Mouse (Mus musculus) kidney, embryonic 14.5 days (tissue): ENCODE measurements around the gene Jarid2. TPM values are rescaled to one million over a fixed set of nuclear protein-coding genes. Genes with fewer than 3 reads are reported as not detected.
"Not testable (repeated sequence)": the region's sequence is repeated elsewhere in the genome, so short reads cannot be mapped to it uniquely, and the experiment has no call there.

Experiments
- ATAC-seq: fragments of 200-750 bp; cut with Nextera tagmentation; 2 replicates; pipeline ENCODE4 v1.8.0; 2017; ENCODE audit warnings: moderate number of reproducible peaks, mild to moderate bottlenecking, moderate TSS enrichment, moderate library complexity; ENCODE audit not compliant: low FRiP score, low TSS enrichment
- H3K27ac ChIP-seq: fragments of 300-500 bp; sonication (generic); 2 replicates; pipeline ENCODE4 v1.5.1; 2014; ENCODE audit warnings: low read depth, mild to moderate bottlenecking, low read length, moderate library complexity, mixed read lengths
- H3K27me3 ChIP-seq: fragments of 300-500 bp; sonication (generic); 2 replicates; pipeline ENCODE4 v1.6.1; 2014; ENCODE audit warnings: mild to moderate bottlenecking, low read length; ENCODE audit not compliant: control insufficient read depth, insufficient read depth
- H3K36me3 ChIP-seq: fragments of 300-500 bp; sonication (generic); 2 replicates; pipeline ENCODE4 v1.6.1; 2014; ENCODE audit warnings: low read length, mixed read lengths; ENCODE audit not compliant: control insufficient read depth, insufficient read depth
- H3K4me1 ChIP-seq: fragments of 300-500 bp; sonication (generic); 2 replicates; pipeline ENCODE4 v1.6.1; 2014; ENCODE audit warnings: low read length, mixed read lengths; ENCODE audit not compliant: control insufficient read depth, insufficient read depth
- H3K4me2 ChIP-seq: fragments of 300-500 bp; sonication (generic); replicated peaks from 2 replicates; pipeline ENCODE4 v1.6.1; 2014; ENCODE audit warnings: low read depth, mild to moderate bottlenecking, low read length
- H3K4me3 ChIP-seq: fragments of 300-500 bp; sonication (generic); 2 replicates; pipeline ENCODE4 v1.5.1; 2014; ENCODE audit warnings: mild to moderate bottlenecking, low read length
- H3K9ac ChIP-seq: fragments of 300-500 bp; sonication (generic); 2 replicates; pipeline ENCODE4 v1.6.1; 2014; ENCODE audit warnings: low read depth, mild to moderate bottlenecking, low read length, moderate library complexity
- H3K9me3 ChIP-seq: fragments of 300-500 bp; sonication (generic); 2 replicates; pipeline ENCODE4 v1.6.1; 2016; ENCODE audit warnings: low read length; ENCODE audit not compliant: control insufficient read depth
- WGBS: fragments of 180-500 bp; shearing (Covaris S2); extraction: QIAGEN DNeasy Blood & Tissue Kit; methylation state at CpG from one replicate; pipeline ENCODE4 v1.1.7; 2014; 5-methylcytosine and 5-hydroxymethylcytosine counted together
- polyA plus RNA-seq: library from polyadenylated mRNA; unstranded; fragments of >200 nt; fragmentation: Nextera tagmentation; extraction: Ambion mirVana; gene quantifications from 2 replicates; pipeline ENCODE4 v1.2.1, GENCODE M21; 2014

The Jarid2 gene
- polyA plus RNA-seq, 1 experiment from 2014 or later = 28.1 TPM

DNA sequence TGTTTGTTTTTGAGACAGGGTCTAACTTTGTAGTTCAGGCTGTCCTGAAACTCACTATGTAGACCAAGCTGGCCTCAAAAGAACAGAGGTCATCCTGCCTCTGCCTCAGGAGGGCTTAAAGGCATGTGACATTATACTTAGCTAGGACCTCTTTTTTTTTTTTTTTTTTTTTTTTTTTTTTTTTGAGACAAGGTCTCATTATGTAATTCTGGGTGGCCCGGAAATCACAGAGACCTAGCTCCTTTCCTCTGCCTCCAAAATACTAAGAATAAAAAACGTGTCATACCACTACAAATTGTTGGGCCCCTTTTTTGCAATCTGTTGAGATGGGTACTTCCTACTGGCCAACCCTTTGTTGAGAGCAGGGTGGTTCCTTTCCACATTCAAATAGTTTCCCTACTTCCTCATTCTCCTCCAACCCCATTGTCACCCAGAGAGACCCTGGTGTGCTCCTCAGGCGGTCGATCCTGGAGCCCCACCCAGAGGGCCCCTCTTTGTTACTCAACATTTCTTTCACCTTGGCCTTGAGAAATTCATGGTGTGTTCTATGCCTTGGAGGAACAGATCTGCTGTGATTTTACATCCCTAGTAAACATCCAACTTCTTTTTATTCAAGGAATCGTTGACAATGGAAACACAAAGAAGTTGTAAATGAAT lies 7.3 kb upstream of the Jarid2 start:
- Histone ChIP-seq H3K4me2 (no peak overlapping the region), H3K27ac (no peak overlapping the region), H3K9me3 (no peaks in the 10 kb centered on the region), H3K9ac (no peak overlapping the region), H3K4me3 (no peak overlapping the region), H3K4me1 (no peaks in the 10 kb centered on the region), H3K27me3 (no peaks in the 10 kb centered on the region), H3K36me3 (no peaks in the 10 kb centered on the region)
- 85% methylated on average over 5 of the region's 5 CpGs for WGBS
- ATAC-seq = no peak

GRCm38 (mm10) chr13:44723522-44723921 lies 5.8 kb upstream of the Jarid2 start:
- H3K4me1 ChIP-seq, H3K27ac ChIP-seq, H3K4me3 ChIP-seq, H3K27me3 ChIP-seq, H3K9ac ChIP-seq, H3K4me2 ChIP-seq, ATAC-seq, H3K9me3 ChIP-seq, H3K36me3 ChIP-seq: not testable (repeated sequence)
- 92% methylated on average over 9 of the region's 9 CpGs for WGBS

- no peak overlapping the region for H3K4me2 ChIP-seq
- 85% methylated on average over 1 of the region's 1 CpGs for WGBS
- no peak overlapping the region for H3K4me3 ChIP-seq
- no peaks in the 10 kb centered on the region for H3K27me3 ChIP-seq
- H3K4me1 ChIP-seq = 0 out of 2 replicates have a peak, but pooled peaks cover 5% of the 10 kb centered on the region
- no peak for ATAC-seq
- H3K27ac ChIP-seq = no peak overlapping the region
- H3K9ac ChIP-seq = no peak overlapping the region
- no peaks in the 10 kb centered on the region for H3K36me3 ChIP-seq
- no peaks in the 10 kb centered on the region for H3K9me3 ChIP-seq
Observed at GRCm38 (mm10) chr13:44728145-44728880, 961 bp upstream of the Jarid2 start.

- Histone ChIP-seq H3K4me2 (peak overlapping the region; percentile 94), H3K4me3 (peak overlapping the region; percentile 60), H3K9me3 (no peaks in the 10 kb centered on the region), H3K27ac (peak overlapping the region; percentile 96), H3K36me3 (no peaks in the 10 kb centered on the region), H3K9ac (peak overlapping the region; percentile 94), H3K27me3 (no peaks in the 10 kb centered on the region), H3K4me1 (peaks cover 18% of the 10 kb centered on the region; the same call in 1 of the 2 replicates)
- ATAC-seq = peak; percentile 96
- WGBS = 1% methylated on average over 67 of the region's 87 CpGs
Observed at GRCm38 (mm10) chr13:44730146-44730864, 1.0 kb downstream of the Jarid2 start.

- Histone ChIP-seq H3K9ac (peak overlapping the region; percentile 94), H3K27ac (peak overlapping the region; percentile 96), H3K27me3 (no peaks in the 10 kb centered on the region), H3K4me2 (peak overlapping the region; percentile 85), H3K4me3 (peak overlapping the region; percentile 60), H3K4me1 (peaks cover 24% of the 10 kb centered on the region; the same call in 1 of the 2 replicates), H3K9me3 (no peaks in the 10 kb centered on the region), H3K36me3 (no peaks in the 10 kb centered on the region)
- WGBS = under 1% methylated on average over 39 of the region's 41 CpGs
- peak; percentile 75 for ATAC-seq
Observed at GRCm38 (mm10) chr13:44730939-44731551, 1.8 kb downstream of the Jarid2 start.

- Histone ChIP-seq H3K27ac (peak overlapping the region; percentile 17; the same call in 1 of the 2 replicates), H3K9ac (peak overlapping the region; percentile 94), H3K4me1 (peaks cover 24% of the 10 kb centered on the region; the same call in 1 of the 2 replicates), H3K9me3 (no peaks in the 10 kb centered on the region), H3K4me3 (peak overlapping the region; percentile 60), H3K27me3 (no peaks in the 10 kb centered on the region), H3K4me2 (peak overlapping the region; percentile 85), H3K36me3 (no peaks in the 10 kb centered on the region)
- under 1% methylated on average over 16 of the region's 16 CpGs for WGBS
- ATAC-seq = no peak
Observed at GRCm38 (mm10) chr13:44731727-44732441, 2.6 kb downstream of the Jarid2 start.

GRCm38 (mm10) chr13:44732442-44732974 lies 3.2 kb downstream of the Jarid2 start:
- ATAC-seq = no peak
- under 1% methylated on average over 7 of the region's 7 CpGs for WGBS
- H3K9me3 ChIP-seq = no peaks in the 10 kb centered on the region
- no peaks in the 10 kb centered on the region for H3K36me3 ChIP-seq
- H3K9ac ChIP-seq = peak overlapping the region; percentile 94
- H3K27ac ChIP-seq = no peak overlapping the region; the same call in 1 of the 2 replicates
- peak overlapping the region; percentile 85 for H3K4me2 ChIP-seq
- H3K4me1 ChIP-seq = peaks cover 27% of the 10 kb centered on the region; the same call in 1 of the 2 replicates
- H3K4me3 ChIP-seq = peak overlapping the region; percentile 60
- H3K27me3 ChIP-seq = no peaks in the 10 kb centered on the region

GRCm38 (mm10) chr13:44733036-44733372 lies 3.7 kb downstream of the Jarid2 start:
- H3K4me3 ChIP-seq = peak overlapping the region; percentile 60
- H3K36me3 ChIP-seq = no peaks in the 10 kb centered on the region
- H3K4me1 ChIP-seq = peaks cover 27% of the 10 kb centered on the region; the same call in 1 of the 2 replicates
- no peaks in the 10 kb centered on the region for H3K9me3 ChIP-seq
- H3K4me2 ChIP-seq = peak overlapping the region; percentile 85
- peak overlapping the region; percentile 94 for H3K9ac ChIP-seq
- no peaks in the 10 kb centered on the region for H3K27me3 ChIP-seq
- ATAC-seq = no peak
- WGBS = 0% methylated on average over 13 of the region's 13 CpGs
- H3K27ac ChIP-seq = peak overlapping the region; percentile 64
